Mouse (Mus musculus): Measurements from ENCODE around the gene Hist1h1a. TPM values are rescaled to one million over a fixed set of nuclear protein-coding genes. Genes with fewer than 3 reads are reported as not detected.

Hist1h1a gene
- polyA plus RNA-seq, 1 experiment from 2014 or later: 0.99 TPM

GRCm38 (mm10) chr13:23730479-23730878 lies 33.0 kb upstream of the Hist1h1a start:
- Histone ChIP-seq H3K9me3 (ENCODE audit: control insufficient read depth, low read length) (no peaks in the 10 kb centered on the region), H3K36me3 (ENCODE audit: control insufficient read depth, insufficient read depth, low read length) (no peaks in the 10 kb centered on the region), H3K4me2 (ENCODE audit: low read depth, low read length) (peak overlapping the region; percentile 27; the same call in 1 of the 2 replicates), H3K4me1 (ENCODE audit: control insufficient read depth, insufficient read depth, low read length) (no peaks in the 10 kb centered on the region), H3K4me3 (ENCODE audit: low read length) (no peak overlapping the region), H3K27me3 (replicated peaks; ENCODE audit: control insufficient read depth, insufficient read depth, low read length) (no peaks in the 10 kb centered on the region), H3K9ac (ENCODE audit: low read depth, low read length) (no peak overlapping the region), H3K27ac (ENCODE audit: low read length) (no peak overlapping the region)
- 31% methylated on average over 8 of the region's 8 CpGs for WGBS
- ATAC-seq: peak; percentile 91

- H3K4me3 ChIP-seq (ENCODE audit: low read length): no peak overlapping the region
- no peaks in the 10 kb centered on the region for H3K9me3 ChIP-seq (ENCODE audit: control insufficient read depth, low read length)
- no peak overlapping the region for H3K27ac ChIP-seq (ENCODE audit: low read length)
- H3K4me1 ChIP-seq (ENCODE audit: control insufficient read depth, insufficient read depth, low read length): no peaks in the 10 kb centered on the region
- no peak overlapping the region for H3K9ac ChIP-seq (ENCODE audit: low read depth, low read length)
- ATAC-seq: no peak
- WGBS: 23% methylated on average over 8 of the region's 8 CpGs
- no peaks in the 10 kb centered on the region for H3K36me3 ChIP-seq (ENCODE audit: control insufficient read depth, insufficient read depth, low read length)
- no peaks in the 10 kb centered on the region for H3K27me3 ChIP-seq (replicated peaks; ENCODE audit: control insufficient read depth, insufficient read depth, low read length)
- no peak overlapping the region for H3K4me2 ChIP-seq (ENCODE audit: low read depth, low read length)
These were observed 31.2 kb upstream of the Hist1h1a start for GRCm38 (mm10) chr13:23732156-23732804.

GRCm38 (mm10) chr13:23737091-23737490 lies 26.4 kb upstream of the Hist1h1a start:
- Histone ChIP-seq H3K9me3 (ENCODE audit: control insufficient read depth, low read length) (no peaks in the 10 kb centered on the region), H3K27me3 (replicated peaks; ENCODE audit: control insufficient read depth, insufficient read depth, low read length) (no peaks in the 10 kb centered on the region), H3K4me1 (ENCODE audit: control insufficient read depth, insufficient read depth, low read length) (peaks cover 5% of the 10 kb centered on the region; the same call in 1 of the 2 replicates), H3K9ac (ENCODE audit: low read depth, low read length) (no peak overlapping the region), H3K27ac (ENCODE audit: low read length) (no peak overlapping the region), H3K4me3 (ENCODE audit: low read length) (no peak overlapping the region), H3K36me3 (ENCODE audit: control insufficient read depth, insufficient read depth, low read length) (no peaks in the 10 kb centered on the region), H3K4me2 (ENCODE audit: low read depth, low read length) (no peak overlapping the region)
- no peak for ATAC-seq
- whole genome bisulfite sequencing: 87% methylated on average over 5 of the region's 5 CpGs

GRCm38 (mm10) chr13:23738041-23738440 lies 25.4 kb upstream of the Hist1h1a start:
- Histone ChIP-seq H3K9ac (ENCODE audit: low read depth, low read length) (peak overlapping the region; percentile 94), H3K27me3 (replicated peaks; ENCODE audit: control insufficient read depth, insufficient read depth, low read length) (no peaks in the 10 kb centered on the region), H3K4me1 (ENCODE audit: control insufficient read depth, insufficient read depth, low read length) (peaks cover 5% of the 10 kb centered on the region; the same call in 1 of the 2 replicates), H3K27ac (ENCODE audit: low read length) (peak overlapping the region; percentile 99), H3K9me3 (ENCODE audit: control insufficient read depth, low read length) (no peaks in the 10 kb centered on the region), H3K36me3 (ENCODE audit: control insufficient read depth, insufficient read depth, low read length) (no peaks in the 10 kb centered on the region), H3K4me3 (ENCODE audit: low read length) (peak overlapping the region; percentile 61), H3K4me2 (ENCODE audit: low read depth, low read length) (peak overlapping the region; percentile 91; the same call in 1 of the 2 replicates)
- 22% methylated on average over 4 of the region's 4 CpGs for WGBS
- ATAC-seq: no peak

GRCm38 (mm10) chr13:23738677-23739068 lies 24.8 kb upstream of the Hist1h1a start, which contains the start of gene Hist1h1c:
Gene Hist1h1c, plus strand, starts transcription at chr13:23738808.
- Histone ChIP-seq H3K27me3 (replicated peaks; ENCODE audit: control insufficient read depth, insufficient read depth, low read length) (no peaks in the 10 kb centered on the region), H3K4me3 (ENCODE audit: low read length) (peak within 1 kb of the TSS; percentile 61), H3K9ac (ENCODE audit: low read depth, low read length) (peak within 1 kb of the TSS; percentile 94), H3K4me2 (ENCODE audit: low read depth, low read length) (peak within 1 kb of the TSS; percentile 91), H3K36me3 (ENCODE audit: control insufficient read depth, insufficient read depth, low read length) (no peaks in the 10 kb centered on the region), H3K27ac (ENCODE audit: low read length) (peak within 1 kb of the TSS; percentile 99), H3K9me3 (ENCODE audit: control insufficient read depth, low read length) (no peaks in the 10 kb centered on the region), H3K4me1 (ENCODE audit: control insufficient read depth, insufficient read depth, low read length) (peaks cover 5% of the 10 kb centered on the region; the same call in 1 of the 2 replicates)
- WGBS: under 1% methylated on average over 27 of the region's 38 CpGs
- peak; percentile 88 for ATAC-seq

GRCm38 (mm10) chr13:23739069-23739921 lies 24.2 kb upstream of the Hist1h1a start:
- Histone ChIP-seq H3K4me1 (ENCODE audit: control insufficient read depth, insufficient read depth, low read length) (peaks cover 5% of the 10 kb centered on the region), H3K27me3 (replicated peaks; ENCODE audit: control insufficient read depth, insufficient read depth, low read length) (no peaks in the 10 kb centered on the region), H3K27ac (ENCODE audit: low read length) (peak overlapping the region; percentile 99), H3K4me2 (ENCODE audit: low read depth, low read length) (peak overlapping the region; percentile 91), H3K9me3 (ENCODE audit: control insufficient read depth, low read length) (no peaks in the 10 kb centered on the region), H3K4me3 (ENCODE audit: low read length) (peak overlapping the region; percentile 61), H3K36me3 (ENCODE audit: control insufficient read depth, insufficient read depth, low read length) (no peaks in the 10 kb centered on the region), H3K9ac (ENCODE audit: low read depth, low read length) (peak overlapping the region; percentile 94)
- WGBS: under 1% methylated on average over 39 of the region's 39 CpGs
- ATAC-seq: peak; percentile 91

GRCm38 (mm10) chr13:23739922-23740252 lies 23.6 kb upstream of the Hist1h1a start:
- ATAC-seq: no peak
- peak overlapping the region; percentile 99 for H3K27ac ChIP-seq (ENCODE audit: low read length)

GRCm38 (mm10) chr13:23740256-23740840 lies 23.1 kb upstream of the Hist1h1a start:
- WGBS: 15% methylated on average over 13 of the region's 13 CpGs
- no peak for ATAC-seq

More at GRCm38 (mm10) chr13:23739922-23740252, 23.6 kb upstream of the Hist1h1a start:
- Histone ChIP-seq H3K4me1 (ENCODE audit: control insufficient read depth, insufficient read depth, low read length) (peaks cover 5% of the 10 kb centered on the region), H3K4me2 (ENCODE audit: low read depth, low read length) (peak overlapping the region; percentile 91), H3K4me3 (ENCODE audit: low read length) (peak overlapping the region; percentile 61), H3K9ac (ENCODE audit: low read depth, low read length) (peak overlapping the region; percentile 94), H3K9me3 (ENCODE audit: control insufficient read depth, low read length) (no peaks in the 10 kb centered on the region), H3K36me3 (ENCODE audit: control insufficient read depth, insufficient read depth, low read length) (no peaks in the 10 kb centered on the region), H3K27me3 (replicated peaks; ENCODE audit: control insufficient read depth, insufficient read depth, low read length) (no peaks in the 10 kb centered on the region)
- under 1% methylated on average over 14 of the region's 14 CpGs for WGBS

GRCm38 (mm10) chr13:23740910-23741309 lies 22.6 kb upstream of the Hist1h1a start:
- Histone ChIP-seq H3K27me3 (replicated peaks; ENCODE audit: control insufficient read depth, insufficient read depth, low read length) (no peaks in the 10 kb centered on the region), H3K9me3 (ENCODE audit: control insufficient read depth, low read length) (no peaks in the 10 kb centered on the region), H3K27ac (ENCODE audit: low read length) (no peak overlapping the region), H3K4me1 (ENCODE audit: control insufficient read depth, insufficient read depth, low read length) (peaks cover 5% of the 10 kb centered on the region), H3K36me3 (ENCODE audit: control insufficient read depth, insufficient read depth, low read length) (no peaks in the 10 kb centered on the region), H3K4me2 (ENCODE audit: low read depth, low read length) (peak overlapping the region; percentile 91), H3K4me3 (ENCODE audit: low read length) (peak overlapping the region; percentile 61; the same call in 1 of the 2 replicates), H3K9ac (ENCODE audit: low read depth, low read length) (no peak overlapping the region)
- no peak for ATAC-seq
- 70% methylated on average over 5 of the region's 5 CpGs for WGBS

More at GRCm38 (mm10) chr13:23740256-23740840, 23.1 kb upstream of the Hist1h1a start:
- peak overlapping the region; percentile 99 for H3K27ac ChIP-seq (ENCODE audit: low read length)
- peaks cover 5% of the 10 kb centered on the region for H3K4me1 ChIP-seq (ENCODE audit: control insufficient read depth, insufficient read depth, low read length)
- H3K36me3 ChIP-seq (ENCODE audit: control insufficient read depth, insufficient read depth, low read length): no peaks in the 10 kb centered on the region
- no peaks in the 10 kb centered on the region for H3K9me3 ChIP-seq (ENCODE audit: control insufficient read depth, low read length)
- no peaks in the 10 kb centered on the region for H3K27me3 ChIP-seq (replicated peaks; ENCODE audit: control insufficient read depth, insufficient read depth, low read length)
- peak overlapping the region; percentile 94 for H3K9ac ChIP-seq (ENCODE audit: low read depth, low read length)
- peak overlapping the region; percentile 61 for H3K4me3 ChIP-seq (ENCODE audit: low read length)
- H3K4me2 ChIP-seq (ENCODE audit: low read depth, low read length): peak overlapping the region; percentile 91

Data from intestine, embryonic 16.5 days (tissue).